Mouse (Mus musculus): ENCODE data around the gene S100a4. TPM values are rescaled to one million over a fixed set of nuclear protein-coding genes. Genes with fewer than 3 reads are reported as not detected.
A peak's percentile ranks its signal among the peaks of the same experiment; 100 is the strongest.

The S100a4 gene
- polyA plus RNA-seq, 1 experiment, result 1.9 TPM

- Histone ChIP-seq H3K27me3 (ENCODE audit: control insufficient read depth, insufficient read depth, low read length) (no peaks in the 10 kb centered on the region), H3K4me1 (ENCODE audit: control insufficient read depth, insufficient read depth, low read length) (peaks cover 14% of the 10 kb centered on the region), H3K27ac (ENCODE audit: control insufficient read depth, insufficient read depth, low read depth, low read length) (peak overlapping the region; percentile 44; the same call in 1 of the 2 replicates), H3K36me3 (ENCODE audit: control insufficient read depth, insufficient read depth, low read length) (no peaks in the 10 kb centered on the region), H3K4me3 (ENCODE audit: control insufficient read depth, low read depth, low read length) (no peak overlapping the region)
- no peak for TF ChIP-seq CTCF (IDR thresholded peaks at IDR 0.05; ENCODE audit: control insufficient read depth, insufficient read depth, insufficient replicate concordance, low read depth, low read length)
- TF ChIP-seq POLR2A (IDR thresholded peaks at IDR 0.05; ENCODE audit: control insufficient read depth, low read depth, low read length), result no peak
Observed at GRCm38 (mm10) chr3:90587361-90588101, 16.0 kb upstream of the S100a4 start.

DNA sequence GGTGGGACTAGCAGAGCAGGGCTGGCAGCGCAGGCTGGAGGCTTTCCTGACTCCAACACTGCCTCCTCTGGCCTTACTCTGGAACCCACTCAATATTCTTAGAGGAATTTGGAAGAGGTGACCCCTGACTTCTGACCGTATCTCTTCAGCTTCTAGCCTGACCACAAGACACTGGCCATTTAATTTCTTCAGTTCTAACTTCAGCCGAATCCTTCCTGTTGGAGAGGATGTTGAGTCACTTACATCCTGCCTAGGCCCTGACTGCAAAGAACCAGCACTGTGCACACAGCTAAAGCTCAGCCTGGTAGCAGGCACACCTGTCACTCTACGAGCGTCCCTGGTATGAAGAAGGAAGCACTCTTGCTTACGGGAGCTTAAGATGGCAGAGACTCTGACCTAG, 14.2 kb upstream of the S100a4 start:
- no peaks in the 10 kb centered on the region for H3K36me3 ChIP-seq (ENCODE audit: control insufficient read depth, insufficient read depth, low read length)
- no peak overlapping the region for H3K27ac ChIP-seq (ENCODE audit: control insufficient read depth, insufficient read depth, low read depth, low read length)
- H3K4me3 ChIP-seq (ENCODE audit: control insufficient read depth, low read depth, low read length), result no peak overlapping the region
- H3K27me3 ChIP-seq (ENCODE audit: control insufficient read depth, insufficient read depth, low read length), result no peaks in the 10 kb centered on the region
- peaks cover 14% of the 10 kb centered on the region for H3K4me1 ChIP-seq (ENCODE audit: control insufficient read depth, insufficient read depth, low read length)
- TF ChIP-seq CTCF (IDR thresholded peaks at IDR 0.05; ENCODE audit: control insufficient read depth, insufficient read depth, insufficient replicate concordance, low read depth, low read length), result no peak
- no peak for TF ChIP-seq POLR2A (IDR thresholded peaks at IDR 0.05; ENCODE audit: control insufficient read depth, low read depth, low read length)

DNA sequence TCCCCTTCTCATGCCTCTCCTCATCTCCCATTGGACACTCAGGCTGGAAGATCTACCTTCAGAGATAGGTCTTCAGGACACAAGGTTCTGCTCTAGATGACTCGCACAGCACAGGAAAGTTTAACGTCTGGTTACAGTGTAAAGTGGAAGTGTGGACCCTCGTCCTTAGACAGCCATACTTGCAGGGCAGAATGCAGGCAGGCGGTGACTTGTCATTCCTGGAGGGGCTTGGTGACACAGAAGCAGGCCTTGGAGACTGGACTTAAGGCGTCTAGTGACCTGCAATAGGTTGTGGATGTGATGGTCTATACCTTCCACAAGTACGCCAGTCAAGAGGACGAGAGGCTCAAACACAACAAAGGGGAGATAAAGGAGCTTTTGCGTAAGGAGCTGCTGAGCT, 13.6 kb upstream of the S100a4 start, which contains the start of gene S100a2:
S100a2 (plus strand) TSS at position 301 of the 400 bp plus-strand sequence.
- no peak within 1 kb of the TSS for H3K27ac ChIP-seq (ENCODE audit: control insufficient read depth, insufficient read depth, low read depth, low read length)
- peaks cover 14% of the 10 kb centered on the region for H3K4me1 ChIP-seq (ENCODE audit: control insufficient read depth, insufficient read depth, low read length)
- no peak for TF ChIP-seq POLR2A (IDR thresholded peaks at IDR 0.05; ENCODE audit: control insufficient read depth, low read depth, low read length)
- TF ChIP-seq CTCF (IDR thresholded peaks at IDR 0.05; ENCODE audit: control insufficient read depth, insufficient read depth, insufficient replicate concordance, low read depth, low read length), result no peak
- no peaks in the 10 kb centered on the region for H3K36me3 ChIP-seq (ENCODE audit: control insufficient read depth, insufficient read depth, low read length)
- no peak within 1 kb of the TSS for H3K4me3 ChIP-seq (ENCODE audit: control insufficient read depth, low read depth, low read length)
- no peaks in the 10 kb centered on the region for H3K27me3 ChIP-seq (ENCODE audit: control insufficient read depth, insufficient read depth, low read length)

DNA sequence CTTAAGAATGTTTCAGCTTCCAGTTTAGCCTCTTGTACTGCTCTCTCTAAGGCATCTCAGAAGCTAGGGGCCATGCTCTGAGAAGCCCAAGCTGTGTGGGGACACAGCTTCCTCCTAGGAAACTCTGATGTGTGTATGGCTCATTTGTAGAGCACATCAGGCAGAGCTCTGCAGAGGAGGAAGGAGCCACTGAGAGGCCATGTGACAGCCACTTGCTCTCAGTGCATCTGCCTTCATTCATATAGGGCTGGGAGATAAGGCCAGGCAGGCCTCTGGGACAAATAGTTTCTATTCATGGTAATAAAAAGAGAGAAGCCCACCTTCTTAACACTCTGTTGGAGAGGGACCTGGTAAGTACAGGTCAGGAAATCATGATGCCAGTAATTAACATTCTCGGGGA, 9.1 kb upstream of the S100a4 start:
- Histone ChIP-seq H3K4me1 (ENCODE audit: control insufficient read depth, insufficient read depth, low read length) (no peaks in the 10 kb centered on the region), H3K4me3 (ENCODE audit: control insufficient read depth, low read depth, low read length) (no peak overlapping the region), H3K27me3 (ENCODE audit: control insufficient read depth, insufficient read depth, low read length) (no peaks in the 10 kb centered on the region), H3K36me3 (ENCODE audit: control insufficient read depth, insufficient read depth, low read length) (no peaks in the 10 kb centered on the region), H3K27ac (ENCODE audit: control insufficient read depth, insufficient read depth, low read depth, low read length) (no peak overlapping the region)
- TF ChIP-seq CTCF (IDR thresholded peaks at IDR 0.05; ENCODE audit: control insufficient read depth, insufficient read depth, insufficient replicate concordance, low read depth, low read length), result no peak

DNA sequence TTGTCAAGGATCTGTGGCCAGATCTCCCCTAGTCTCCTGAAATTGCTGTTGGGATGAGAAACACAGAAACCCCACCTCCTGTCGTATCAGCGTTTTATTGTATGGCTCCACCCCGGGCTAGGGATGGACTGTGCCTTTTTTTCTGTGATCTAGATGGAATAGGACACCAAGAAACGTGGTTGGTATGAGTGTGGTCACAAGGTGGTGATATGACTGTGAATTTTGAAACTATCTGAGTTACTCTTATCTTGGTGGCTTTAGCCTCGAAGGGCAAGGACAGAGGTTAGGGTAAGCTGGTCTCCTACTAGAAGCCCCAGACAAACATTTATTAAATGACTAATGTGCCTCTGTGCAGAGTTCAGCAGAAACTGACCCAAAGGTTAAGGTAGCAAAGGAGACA, 8.0 kb upstream of the S100a4 start:
- TF ChIP-seq CTCF (IDR thresholded peaks at IDR 0.05; ENCODE audit: control insufficient read depth, insufficient read depth, insufficient replicate concordance, low read depth, low read length), result no peak
- Histone ChIP-seq H3K27me3 (ENCODE audit: control insufficient read depth, insufficient read depth, low read length) (no peaks in the 10 kb centered on the region), H3K27ac (ENCODE audit: control insufficient read depth, insufficient read depth, low read depth, low read length) (no peak overlapping the region), H3K4me1 (ENCODE audit: control insufficient read depth, insufficient read depth, low read length) (no peaks in the 10 kb centered on the region), H3K4me3 (ENCODE audit: control insufficient read depth, low read depth, low read length) (no peak overlapping the region), H3K36me3 (ENCODE audit: control insufficient read depth, insufficient read depth, low read length) (no peaks in the 10 kb centered on the region)

DNA sequence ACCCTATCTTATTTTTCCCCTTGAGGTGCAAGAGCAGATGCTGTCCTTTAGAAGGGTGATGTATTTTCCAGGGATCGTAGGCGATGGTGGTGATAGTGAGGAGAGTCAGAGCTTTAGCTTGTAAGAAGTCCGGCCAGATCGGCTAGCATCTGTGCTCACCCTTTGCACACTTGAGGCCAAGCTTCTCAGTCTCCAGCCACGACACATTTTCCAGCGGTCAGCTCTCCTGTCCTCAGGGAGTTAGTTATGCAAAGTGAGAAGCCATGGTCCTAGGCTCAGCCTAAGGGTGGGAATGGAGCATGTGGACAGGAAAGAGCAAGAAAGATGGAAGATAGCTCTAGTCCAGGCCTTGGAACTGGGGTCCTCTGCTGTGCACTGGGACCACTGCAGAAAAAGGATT, 6.8 kb upstream of the S100a4 start:
- TF ChIP-seq CTCF (IDR thresholded peaks at IDR 0.05; ENCODE audit: control insufficient read depth, insufficient read depth, insufficient replicate concordance, low read depth, low read length) (no peak), POLR2A (IDR thresholded peaks at IDR 0.05; ENCODE audit: control insufficient read depth, low read depth, low read length) (no peak)
- Histone ChIP-seq H3K36me3 (ENCODE audit: control insufficient read depth, insufficient read depth, low read length) (no peaks in the 10 kb centered on the region), H3K4me1 (ENCODE audit: control insufficient read depth, insufficient read depth, low read length) (no peaks in the 10 kb centered on the region), H3K27ac (ENCODE audit: control insufficient read depth, insufficient read depth, low read depth, low read length) (no peak overlapping the region), H3K4me3 (ENCODE audit: control insufficient read depth, low read depth, low read length) (no peak overlapping the region), H3K27me3 (ENCODE audit: control insufficient read depth, insufficient read depth, low read length) (no peaks in the 10 kb centered on the region)

DNA sequence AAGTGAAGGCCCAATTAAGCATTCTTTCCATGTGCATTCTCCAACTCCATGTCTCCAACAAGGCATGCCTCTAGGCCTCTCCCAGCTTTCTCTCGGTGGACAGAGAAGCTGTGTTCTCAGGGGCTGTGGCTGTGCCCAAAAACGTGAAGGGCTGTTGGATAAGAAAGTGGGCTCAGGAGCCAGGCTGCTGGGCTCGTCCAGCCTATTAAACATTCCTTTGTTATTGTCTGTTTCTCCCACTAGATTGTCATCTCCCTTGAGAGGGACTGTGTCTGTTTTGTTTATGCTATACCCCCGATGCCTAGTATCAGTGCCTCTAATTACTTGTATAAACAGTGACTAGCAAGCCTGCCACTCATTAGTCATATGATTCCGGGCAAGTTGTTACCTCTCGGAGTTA, 5.8 kb upstream of the S100a4 start:
- H3K27me3 ChIP-seq (ENCODE audit: control insufficient read depth, insufficient read depth, low read length), result no peaks in the 10 kb centered on the region
- no peak overlapping the region for H3K27ac ChIP-seq (ENCODE audit: control insufficient read depth, insufficient read depth, low read depth, low read length)
- no peak for TF ChIP-seq CTCF (IDR thresholded peaks at IDR 0.05; ENCODE audit: control insufficient read depth, insufficient read depth, insufficient replicate concordance, low read depth, low read length)
- TF ChIP-seq POLR2A (IDR thresholded peaks at IDR 0.05; ENCODE audit: control insufficient read depth, low read depth, low read length), result no peak
- H3K36me3 ChIP-seq (ENCODE audit: control insufficient read depth, insufficient read depth, low read length), result no peaks in the 10 kb centered on the region
- H3K4me1 ChIP-seq (ENCODE audit: control insufficient read depth, insufficient read depth, low read length), result no peaks in the 10 kb centered on the region
- H3K4me3 ChIP-seq (ENCODE audit: control insufficient read depth, low read depth, low read length), result no peak overlapping the region

All from testis, adult 2 months (tissue).